Mouse (Mus musculus): ENCODE measurements around the gene Ccnf. TPM values are rescaled to one million over a fixed set of nuclear protein-coding genes. Genes with fewer than 3 reads are reported as not detected.
A peak's percentile ranks its signal among the peaks of the same experiment; 100 is the strongest.

Ccnf gene
- polyA plus RNA-seq (2015; fragmentation: Nextera tagmentation; extraction: Ambion mirVana): 71.5 and 75.6 TPM in 2 replicates

GRCm38 (mm10) chr17:24251320-24252069 lies at the start of gene Ccnf:
Ccnf (minus strand) TSS chr17:24251484.
- Histone ChIP-seq H3K9ac (peak within 1 kb of the TSS; percentile 87), H3K36me3 (replicated peaks) (peaks cover 35% of the 10 kb centered on the region), H3K4me2 (peak within 1 kb of the TSS; percentile 90), H3K4me3 (replicated peaks) (peak within 1 kb of the TSS; percentile 84), H3K27me3 (no peaks in the 10 kb centered on the region), H3K27ac (replicated peaks) (peak within 1 kb of the TSS; percentile 94), H3K4me1 (replicated peaks) (peaks cover 44% of the 10 kb centered on the region), H3K9me3 (replicated peaks) (no peaks in the 10 kb centered on the region)
- ATAC-seq (ENCODE audit: insufficient read depth): peak; percentile 99
- under 1% methylated on average over 48 of the region's 48 CpGs for WGBS (ENCODE audit: insufficient replicate concordance)

- no peak overlapping the region for H3K4me2 ChIP-seq
- H3K27ac ChIP-seq (replicated peaks): no peak overlapping the region
- H3K36me3 ChIP-seq (replicated peaks): no peaks in the 10 kb centered on the region
- WGBS (ENCODE audit: insufficient replicate concordance): 68% methylated on average over 4 of the region's 4 CpGs
- no peaks in the 10 kb centered on the region for H3K4me1 ChIP-seq (replicated peaks)
- no peak overlapping the region for H3K9ac ChIP-seq
- no peaks in the 10 kb centered on the region for H3K27me3 ChIP-seq
- no peak overlapping the region for H3K4me3 ChIP-seq (replicated peaks)
- ATAC-seq (ENCODE audit: insufficient read depth): no peak
- no peaks in the 10 kb centered on the region for H3K9me3 ChIP-seq (replicated peaks)
These were observed 49.4 kb upstream of the Ccnf start for GRCm38 (mm10) chr17:24300651-24301050.

- Histone ChIP-seq H3K4me1 (replicated peaks) (no peaks in the 10 kb centered on the region), H3K4me3 (replicated peaks) (no peak overlapping the region), H3K4me2 (no peak overlapping the region), H3K27ac (replicated peaks) (no peak overlapping the region), H3K9ac (no peak overlapping the region), H3K36me3 (replicated peaks) (no peaks in the 10 kb centered on the region), H3K27me3 (0 out of 2 replicates have a peak, but pooled peaks cover 4% of the 10 kb centered on the region), H3K9me3 (replicated peaks) (no peaks in the 10 kb centered on the region)
- 48% methylated on average over 5 of the region's 5 CpGs for WGBS (ENCODE audit: insufficient replicate concordance)
- ATAC-seq (ENCODE audit: insufficient read depth): no peak
These were observed 38.1 kb upstream of the Ccnf start for GRCm38 (mm10) chr17:24289338-24289737.

- H3K9me3 ChIP-seq (replicated peaks): no peaks in the 10 kb centered on the region
- 0 out of 2 replicates have a peak, but pooled peaks cover 4% of the 10 kb centered on the region for H3K27me3 ChIP-seq
- no peak overlapping the region for H3K4me3 ChIP-seq (replicated peaks)
- no peaks in the 10 kb centered on the region for H3K36me3 ChIP-seq (replicated peaks)
- 67% methylated on average over 9 of the region's 9 CpGs for WGBS (ENCODE audit: insufficient replicate concordance)
- no peak overlapping the region for H3K27ac ChIP-seq (replicated peaks)
- H3K9ac ChIP-seq: no peak overlapping the region
- no peak overlapping the region for H3K4me2 ChIP-seq
- no peak for ATAC-seq (ENCODE audit: insufficient read depth)
- no peaks in the 10 kb centered on the region for H3K4me1 ChIP-seq (replicated peaks)
These were observed 37.2 kb upstream of the Ccnf start for GRCm38 (mm10) chr17:24288477-24288876.

GRCm38 (mm10) chr17:24285680-24286079 lies 34.4 kb upstream of the Ccnf start:
- Histone ChIP-seq H3K27me3 (0 out of 2 replicates have a peak, but pooled peaks cover 4% of the 10 kb centered on the region), H3K36me3 (replicated peaks) (no peaks in the 10 kb centered on the region), H3K4me2 (no peak overlapping the region), H3K9me3 (replicated peaks) (no peaks in the 10 kb centered on the region), H3K4me3 (replicated peaks) (no peak overlapping the region), H3K27ac (replicated peaks) (no peak overlapping the region), H3K4me1 (replicated peaks) (no peaks in the 10 kb centered on the region), H3K9ac (no peak overlapping the region)
- WGBS (ENCODE audit: insufficient replicate concordance): 54% methylated on average over 3 of the region's 3 CpGs
- no peak for ATAC-seq (ENCODE audit: insufficient read depth)

- no peak overlapping the region for H3K9ac ChIP-seq
- no peak overlapping the region for H3K27ac ChIP-seq (replicated peaks)
- H3K9me3 ChIP-seq (replicated peaks): no peaks in the 10 kb centered on the region
- no peaks in the 10 kb centered on the region; the same call in 1 of the 2 replicates for H3K4me1 ChIP-seq (replicated peaks)
- no peaks in the 10 kb centered on the region for H3K27me3 ChIP-seq
- no peak overlapping the region for H3K4me3 ChIP-seq (replicated peaks)
- no peak overlapping the region for H3K4me2 ChIP-seq
- WGBS (ENCODE audit: insufficient replicate concordance): 49% methylated on average over 9 of the region's 9 CpGs
- ATAC-seq (ENCODE audit: insufficient read depth): no peak
- H3K36me3 ChIP-seq (replicated peaks): no peaks in the 10 kb centered on the region
These were observed 32.1 kb upstream of the Ccnf start for GRCm38 (mm10) chr17:24283266-24283818.

- Histone ChIP-seq H3K9ac (no peak overlapping the region), H3K36me3 (replicated peaks) (no peaks in the 10 kb centered on the region), H3K4me1 (replicated peaks) (no peaks in the 10 kb centered on the region; the same call in 1 of the 2 replicates), H3K27me3 (no peaks in the 10 kb centered on the region), H3K4me2 (no peak overlapping the region), H3K27ac (replicated peaks) (no peak overlapping the region), H3K9me3 (replicated peaks) (no peaks in the 10 kb centered on the region), H3K4me3 (replicated peaks) (no peak overlapping the region)
- ATAC-seq (ENCODE audit: insufficient read depth): no peak
- 56% methylated on average over 4 of the region's 4 CpGs for WGBS (ENCODE audit: insufficient replicate concordance)
These were observed 31.4 kb upstream of the Ccnf start for GRCm38 (mm10) chr17:24282637-24283036.

- WGBS (ENCODE audit: insufficient replicate concordance): 26% methylated on average over 4 of the region's 4 CpGs
- no peak overlapping the region for H3K9ac ChIP-seq
- H3K4me1 ChIP-seq (replicated peaks): no peaks in the 10 kb centered on the region; the same call in 1 of the 2 replicates
- H3K4me2 ChIP-seq: no peak overlapping the region
- no peak for ATAC-seq (ENCODE audit: insufficient read depth)
- no peaks in the 10 kb centered on the region for H3K9me3 ChIP-seq (replicated peaks)
- H3K4me3 ChIP-seq (replicated peaks): no peak overlapping the region
- H3K36me3 ChIP-seq (replicated peaks): no peaks in the 10 kb centered on the region
- no peaks in the 10 kb centered on the region for H3K27me3 ChIP-seq
- no peak overlapping the region for H3K27ac ChIP-seq (replicated peaks)
These were observed 28.6 kb upstream of the Ccnf start for GRCm38 (mm10) chr17:24279907-24280306.

- no peak overlapping the region for H3K4me3 ChIP-seq (replicated peaks)
- H3K9ac ChIP-seq: no peak overlapping the region
- H3K9me3 ChIP-seq (replicated peaks): no peaks in the 10 kb centered on the region
- 66% methylated on average over 1 of the region's 1 CpGs for WGBS (ENCODE audit: insufficient replicate concordance)
- ATAC-seq (ENCODE audit: insufficient read depth): no peak
- H3K36me3 ChIP-seq (replicated peaks): no peaks in the 10 kb centered on the region
- no peaks in the 10 kb centered on the region for H3K4me1 ChIP-seq (replicated peaks)
- peaks cover 5% of the 10 kb centered on the region; the same call in 1 of the 2 replicates for H3K27me3 ChIP-seq
- no peak overlapping the region for H3K27ac ChIP-seq (replicated peaks)
- H3K4me2 ChIP-seq: no peak overlapping the region
These were observed 15.8 kb upstream of the Ccnf start for GRCm38 (mm10) chr17:24267133-24267532.

GRCm38 (mm10) chr17:24264766-24265165 lies 13.5 kb upstream of the Ccnf start:
- Histone ChIP-seq H3K9me3 (replicated peaks) (no peaks in the 10 kb centered on the region), H3K4me1 (replicated peaks) (0 out of 2 replicates have a peak, but pooled peaks cover 7% of the 10 kb centered on the region), H3K27ac (replicated peaks) (no peak overlapping the region), H3K36me3 (replicated peaks) (no peaks in the 10 kb centered on the region), H3K27me3 (peaks cover 5% of the 10 kb centered on the region; the same call in 1 of the 2 replicates), H3K9ac (no peak overlapping the region), H3K4me3 (replicated peaks) (no peak overlapping the region), H3K4me2 (no peak overlapping the region)
- 56% methylated on average over 2 of the region's 2 CpGs for WGBS (ENCODE audit: insufficient replicate concordance)
- no peak for ATAC-seq (ENCODE audit: insufficient read depth)

GRCm38 (mm10) chr17:24260516-24260915 lies 9.2 kb upstream of the Ccnf start:
- no peak overlapping the region for H3K4me3 ChIP-seq (replicated peaks)
- ATAC-seq (ENCODE audit: insufficient read depth): no peak
- WGBS (ENCODE audit: insufficient replicate concordance): 24% methylated on average over 4 of the region's 4 CpGs

More at GRCm38 (mm10) chr17:24260516-24260915, 9.2 kb upstream of the Ccnf start:
- H3K9ac ChIP-seq: no peak overlapping the region
- H3K27me3 ChIP-seq: no peaks in the 10 kb centered on the region; the same call in 1 of the 2 replicates
- H3K9me3 ChIP-seq (replicated peaks): no peaks in the 10 kb centered on the region
- H3K27ac ChIP-seq (replicated peaks): no peak overlapping the region
- H3K36me3 ChIP-seq (replicated peaks): no peaks in the 10 kb centered on the region
- H3K4me2 ChIP-seq: no peak overlapping the region
- H3K4me1 ChIP-seq (replicated peaks): 0 out of 2 replicates have a peak, but pooled peaks cover 7% of the 10 kb centered on the region
